Mouse (Mus musculus): Measurements from ENCODE around the gene Zfp597. TPM values are rescaled to one million over a fixed set of nuclear protein-coding genes. Genes with fewer than 3 reads are reported as not detected.

Zfp597 gene
- total and polyA plus RNA-seq, 3 experiments = 6.9 to 10.1 TPM; not detected in 1

DNA sequence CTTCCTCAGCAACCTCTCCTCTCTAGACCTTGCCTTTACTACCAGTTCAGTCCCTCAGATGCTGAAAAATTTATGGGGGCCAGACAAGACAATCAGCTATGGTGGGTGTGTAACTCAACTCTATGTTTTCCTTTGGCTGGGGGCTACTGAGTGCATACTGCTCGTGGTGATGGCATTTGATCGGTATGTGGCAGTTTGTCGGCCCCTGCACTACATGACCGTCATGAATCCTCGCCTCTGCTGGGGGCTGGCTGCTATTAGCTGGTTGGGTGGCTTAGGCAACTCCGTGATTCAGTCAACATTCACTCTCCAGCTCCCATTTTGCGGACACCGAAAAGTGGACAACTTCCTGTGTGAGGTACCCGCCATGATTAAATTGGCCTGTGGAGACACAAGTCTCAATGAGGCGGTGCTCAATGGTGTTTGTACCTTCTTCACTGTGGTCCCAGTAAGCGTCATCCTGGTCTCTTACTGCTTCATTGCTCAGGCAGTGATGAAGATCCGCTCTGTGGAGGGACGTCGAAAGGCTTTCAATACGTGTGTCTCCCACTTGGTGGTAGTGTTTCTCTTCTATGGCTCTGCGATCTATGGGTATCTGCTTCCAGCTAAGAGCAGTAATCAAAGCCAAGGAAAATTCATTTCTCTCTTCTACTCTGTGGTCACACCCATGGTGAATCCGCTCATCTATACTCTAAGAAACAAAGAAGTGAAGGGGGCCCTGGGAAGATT is 45.0 kb downstream of the Zfp597 start:
- no peak for DNase-seq (ENCODE audit: low read depth, low spot score)
- Histone ChIP-seq H3K4me1 (ENCODE audit: control insufficient read depth in 1 of 2, insufficient read depth in 2 of 2, low read length in 2 of 2) (no peaks in the 10 kb centered on the region; a peak in 1 of 4 replicates), H3K36me3 (ENCODE audit: control insufficient read depth in 1 of 2, insufficient read depth in 2 of 2, low read length in 2 of 2) (no peaks in the 10 kb centered on the region), H3K9ac (ENCODE audit: control insufficient read depth, low read depth, low read length, poor library complexity, severe bottlenecking) (no peak overlapping the region), H3K27ac (ENCODE audit: control insufficient read depth, low read depth, low read length) (no peak overlapping the region), H3K9me3 (replicated peaks; ENCODE audit: insufficient read depth, low read length) (no peaks in the 10 kb centered on the region), H3K4me3 (ENCODE audit: control insufficient read depth in 1 of 2, insufficient read depth in 1 of 2, low read depth in 2 of 2, low read length in 2 of 2) (no peak overlapping the region), H3K27me3 (ENCODE audit: control insufficient read depth in 1 of 2, insufficient read depth in 2 of 2, low read length in 2 of 2) (no peaks in the 10 kb centered on the region), H3K79me2 (ENCODE audit: control insufficient read depth, insufficient read depth, low read length, poor library complexity) (no peaks in the 10 kb centered on the region)
- TF ChIP-seq RAD21 (IDR thresholded peaks at IDR 0.05; ENCODE audit: low read depth, low read length) (peak; percentile 20), MAFK (IDR thresholded peaks at IDR 0.05; ENCODE audit: borderline replicate concordance, low read depth, low read length) (no peak), CTCF (IDR thresholded peaks at IDR 0.05 in 2 of 3, conservative IDR thresholded peaks at IDR 0.05 in 1 of 3; ENCODE audit: control insufficient read depth in 1 of 3, insufficient read depth in 1 of 3, low read depth in 2 of 3, low read length in 3 of 3, poor library complexity in 1 of 3, severe bottlenecking in 1 of 3) (peak in 1 of 3 experiments; percentile 5; a peak in 1 of 6 replicates)

DNA sequence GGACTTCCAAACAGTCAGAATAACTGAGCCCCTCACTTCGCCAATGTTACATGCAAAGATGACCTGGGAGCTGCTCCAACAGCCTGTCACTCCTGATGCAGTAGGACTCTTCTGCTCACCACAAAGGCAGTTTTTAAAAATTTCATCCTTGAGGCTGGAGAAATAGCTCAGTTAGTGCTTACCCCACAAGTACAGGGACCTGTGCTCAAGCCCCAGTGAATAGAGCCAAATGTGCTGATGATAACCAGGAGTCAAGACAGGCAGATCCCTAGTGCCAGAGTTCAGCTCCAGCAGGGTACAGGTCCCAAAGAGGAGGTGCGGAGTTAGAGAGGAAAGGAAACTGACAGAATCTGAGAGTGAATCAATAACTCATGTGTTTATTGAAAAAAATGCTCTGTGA is 48.9 kb downstream of the Zfp597 start:
- Histone ChIP-seq H3K9me3 (replicated peaks; ENCODE audit: insufficient read depth, low read length) (no peaks in the 10 kb centered on the region), H3K79me2 (ENCODE audit: control insufficient read depth, insufficient read depth, low read length, poor library complexity) (no peaks in the 10 kb centered on the region), H3K36me3 (ENCODE audit: control insufficient read depth in 1 of 2, insufficient read depth in 2 of 2, low read length in 2 of 2) (no peaks in the 10 kb centered on the region), H3K27me3 (ENCODE audit: control insufficient read depth in 1 of 2, insufficient read depth in 2 of 2, low read length in 2 of 2) (peaks cover 1 to 2% of the 10 kb centered on the region in 2 experiments; a peak in 2 of 4 replicates), H3K4me3 (ENCODE audit: control insufficient read depth in 1 of 2, insufficient read depth in 1 of 2, low read depth in 2 of 2, low read length in 2 of 2) (no peak overlapping the region), H3K9ac (ENCODE audit: control insufficient read depth, low read depth, low read length, poor library complexity, severe bottlenecking) (no peak overlapping the region), H3K4me1 (ENCODE audit: control insufficient read depth in 1 of 2, insufficient read depth in 2 of 2, low read length in 2 of 2) (no peaks in the 10 kb centered on the region), H3K27ac (ENCODE audit: control insufficient read depth, low read depth, low read length) (no peak overlapping the region)
- TF ChIP-seq RCOR1 (IDR thresholded peaks at IDR 0.05; ENCODE audit: low read depth, low read length) (no peak), MYB (IDR thresholded peaks at IDR 0.05; ENCODE audit: low read depth, low read length) (no peak), MAFK (IDR thresholded peaks at IDR 0.05; ENCODE audit: borderline replicate concordance, low read depth, low read length) (no peak), MAZ (IDR thresholded peaks at IDR 0.05; ENCODE audit: low read depth, low read length) (no peak)
- DNase-seq (ENCODE audit: low read depth, low spot score) = no peak

DNA sequence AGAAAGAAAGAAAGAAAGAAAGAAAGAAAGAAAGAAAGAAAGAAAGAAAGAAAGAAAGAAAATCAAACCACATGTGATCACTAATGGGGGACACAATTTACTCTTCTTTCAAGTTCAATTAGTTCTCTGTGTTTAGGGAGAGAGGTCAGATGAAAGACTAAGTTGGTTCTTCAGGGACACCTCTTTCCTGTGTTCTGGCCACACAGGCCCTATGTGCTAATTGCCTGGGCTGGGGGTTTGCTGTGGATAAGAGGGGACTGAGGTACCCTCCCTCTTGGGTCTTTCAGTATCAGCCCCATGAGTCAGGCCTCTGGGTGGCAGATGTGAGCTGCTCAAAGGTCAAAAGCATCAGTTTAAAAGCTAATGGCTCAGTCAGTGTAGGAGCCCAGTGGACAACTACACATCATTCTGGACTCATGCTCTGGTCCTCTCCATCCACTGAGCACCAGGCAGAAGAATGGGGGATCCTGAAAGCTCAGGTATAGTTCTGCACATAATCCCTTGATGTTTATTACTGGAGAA is 53.7 kb downstream of the Zfp597 start, which contains the start of gene Olfr15:
Gene Olfr15 (plus strand): TSS at position 291 of the 522 bp plus-strand sequence.
- Histone ChIP-seq H3K4me3 (ENCODE audit: control insufficient read depth in 1 of 2, insufficient read depth in 1 of 2, low read depth in 2 of 2, low read length in 2 of 2) (no peak within 1 kb of the TSS), H3K27me3 (ENCODE audit: control insufficient read depth in 1 of 2, insufficient read depth in 2 of 2, low read length in 2 of 2) (peaks cover 1 to 2% of the 10 kb centered on the region in 2 experiments; a peak in 2 of 4 replicates), H3K4me1 (ENCODE audit: control insufficient read depth in 1 of 2, insufficient read depth in 2 of 2, low read length in 2 of 2) (no peaks in the 10 kb centered on the region), H3K27ac (ENCODE audit: control insufficient read depth, low read depth, low read length) (no peak within 1 kb of the TSS), H3K9ac (ENCODE audit: control insufficient read depth, low read depth, low read length, poor library complexity, severe bottlenecking) (no peak within 1 kb of the TSS), H3K9me3 (replicated peaks; ENCODE audit: insufficient read depth, low read length) (no peaks in the 10 kb centered on the region), H3K36me3 (ENCODE audit: control insufficient read depth in 1 of 2, insufficient read depth in 2 of 2, low read length in 2 of 2) (no peaks in the 10 kb centered on the region), H3K79me2 (ENCODE audit: control insufficient read depth, insufficient read depth, low read length, poor library complexity) (no peaks in the 10 kb centered on the region)
- no peak for DNase-seq (ENCODE audit: low read depth, low spot score)
- TF ChIP-seq NRF1 (IDR thresholded peaks at IDR 0.05; ENCODE audit: insufficient read depth, low read depth, low read length, poor library complexity, severe bottlenecking) (no peak), TAL1 (IDR thresholded peaks at IDR 0.05; ENCODE audit: low read length) (no peak), CTCF (IDR thresholded peaks at IDR 0.05 in 2 of 3, conservative IDR thresholded peaks at IDR 0.05 in 1 of 3; ENCODE audit: control insufficient read depth in 1 of 3, insufficient read depth in 1 of 3, low read depth in 2 of 3, low read length in 3 of 3, poor library complexity in 1 of 3, severe bottlenecking in 1 of 3) (peak in 1 of 3 experiments; percentile 14; a peak in 1 of 6 replicates), CHD1 (IDR thresholded peaks at IDR 0.05; ENCODE audit: low read depth, low read length) (no peak), MXI1 (IDR thresholded peaks at IDR 0.05; ENCODE audit: low read depth, low read length) (no peak), HCFC1 (IDR thresholded peaks at IDR 0.05; ENCODE audit: low read depth, low read length) (no peak), BHLHE40 (IDR thresholded peaks at IDR 0.05; ENCODE audit: borderline replicate concordance, low read depth, low read length) (no peak), TCF12 (IDR thresholded peaks at IDR 0.05; ENCODE audit: low read depth, low read length) (no peak), MAZ (IDR thresholded peaks at IDR 0.05; ENCODE audit: low read depth, low read length) (no peak), ZNF384 (IDR thresholded peaks at IDR 0.05; ENCODE audit: low read depth, low read length) (no peak), RCOR1 (IDR thresholded peaks at IDR 0.05; ENCODE audit: low read depth, low read length) (no peak), GABPA (IDR thresholded peaks at IDR 0.05; ENCODE audit: low read depth, low read length) (no peak), ELF1 (IDR thresholded peaks at IDR 0.05; ENCODE audit: low read depth, low read length) (no peak), USF1 (IDR thresholded peaks at IDR 0.05; ENCODE audit: low read depth, low read length) (no peak), POLR2A (IDR thresholded peaks at IDR 0.05; ENCODE audit: control insufficient read depth in 1 of 2, insufficient read depth in 1 of 2, low read depth in 1 of 2, low read length in 2 of 2, poor library complexity in 1 of 2) (no peak), TBP (IDR thresholded peaks at IDR 0.05; ENCODE audit: low read depth, low read length) (no peak), ZMIZ1 (IDR thresholded peaks at IDR 0.05; ENCODE audit: low read depth, low read length) (no peak), GATA1 (IDR thresholded peaks at IDR 0.05; ENCODE audit: low read depth, low read length) (no peak), MYC (IDR thresholded peaks at IDR 0.05; ENCODE audit: low read depth, low read length) (no peak), UBTF (IDR thresholded peaks at IDR 0.05; ENCODE audit: borderline replicate concordance, insufficient read depth, low read depth, low read length) (no peak)
